Mouse (Mus musculus) layer of hippocampus, adult 9-11 months (tissue): ENCODE results near the gene Pcdh9.

Source experiments
- DNase-seq: peaks from one replicate; pipeline ENCODE4 v3.0.0; 2022

The Pcdh9 gene

GRCm38 (mm10) chr14:93786234-93786633 is 104.2 kb downstream of the Pcdh9 start:
- no peak for DNase-seq

DNA sequence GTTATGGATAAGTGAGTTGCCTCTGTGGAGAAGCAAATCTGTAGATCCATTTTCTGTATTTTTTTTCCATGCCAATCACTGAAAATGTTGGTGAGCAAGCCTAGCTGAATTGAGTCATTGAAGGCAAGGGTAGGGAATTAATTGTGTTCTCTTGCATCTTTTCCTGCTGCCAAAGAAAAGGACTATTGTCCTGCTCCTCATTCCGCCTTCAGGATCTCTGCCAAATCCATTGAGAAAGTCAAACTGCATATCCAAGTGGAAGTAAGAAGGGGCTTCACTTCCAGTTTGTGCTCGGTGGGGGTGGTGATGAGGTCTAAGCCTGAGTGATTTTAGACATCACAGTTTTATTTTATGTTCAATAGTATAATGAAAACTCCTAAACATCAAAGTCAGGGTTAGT is 105.4 kb downstream of the Pcdh9 start:
- peak; percentile 32 for DNase-seq

GRCm38 (mm10) chr14:93762855-93763254 is 127.6 kb downstream of the Pcdh9 start:
- no peak for DNase-seq

GRCm38 (mm10) chr14:93734077-93734673 is 156.3 kb downstream of the Pcdh9 start:
- DNase-seq, result no peak

- no peak for DNase-seq
Measured at GRCm38 (mm10) chr14:93725798-93726197, 164.7 kb downstream of the Pcdh9 start.

- peak; percentile 38 for DNase-seq
Measured at GRCm38 (mm10) chr14:93719208-93719607, 171.3 kb downstream of the Pcdh9 start.

DNA sequence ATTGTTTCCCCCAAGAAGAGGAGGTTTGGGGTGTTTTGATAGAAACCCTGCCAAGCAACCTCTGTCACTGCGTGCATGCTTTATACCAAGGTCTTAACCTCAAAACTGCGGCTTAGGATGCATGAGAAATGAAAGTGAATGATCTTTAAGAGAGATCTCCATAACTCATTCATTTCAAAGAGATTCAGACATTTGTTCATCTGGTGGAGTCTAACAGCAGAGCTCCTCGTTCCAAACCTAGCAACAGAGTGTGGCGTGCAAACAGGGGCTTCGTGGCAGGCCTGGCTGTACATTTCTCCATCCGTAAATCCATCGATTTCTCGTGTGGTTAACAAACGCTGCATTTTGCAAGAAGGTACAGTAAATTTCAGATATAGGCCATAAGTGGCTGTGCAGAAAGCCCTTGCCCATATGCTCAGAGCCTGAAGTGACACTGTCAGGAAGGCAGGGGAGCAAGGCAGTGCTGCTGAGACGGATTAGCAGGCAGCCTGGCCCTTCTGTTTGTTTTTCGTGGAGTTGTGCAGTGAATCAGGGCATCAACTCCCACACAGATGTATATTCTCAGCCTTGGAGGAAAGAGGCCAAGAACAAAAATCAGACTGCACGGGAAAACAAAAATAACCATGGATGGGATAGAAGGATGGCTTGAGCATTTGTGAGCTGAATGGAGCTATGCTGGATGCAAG is 177.1 kb downstream of the Pcdh9 start:
- peak; percentile 75 for DNase-seq

- no peak for DNase-seq
Measured at GRCm38 (mm10) chr14:93708651-93709050, 181.8 kb downstream of the Pcdh9 start.

DNA sequence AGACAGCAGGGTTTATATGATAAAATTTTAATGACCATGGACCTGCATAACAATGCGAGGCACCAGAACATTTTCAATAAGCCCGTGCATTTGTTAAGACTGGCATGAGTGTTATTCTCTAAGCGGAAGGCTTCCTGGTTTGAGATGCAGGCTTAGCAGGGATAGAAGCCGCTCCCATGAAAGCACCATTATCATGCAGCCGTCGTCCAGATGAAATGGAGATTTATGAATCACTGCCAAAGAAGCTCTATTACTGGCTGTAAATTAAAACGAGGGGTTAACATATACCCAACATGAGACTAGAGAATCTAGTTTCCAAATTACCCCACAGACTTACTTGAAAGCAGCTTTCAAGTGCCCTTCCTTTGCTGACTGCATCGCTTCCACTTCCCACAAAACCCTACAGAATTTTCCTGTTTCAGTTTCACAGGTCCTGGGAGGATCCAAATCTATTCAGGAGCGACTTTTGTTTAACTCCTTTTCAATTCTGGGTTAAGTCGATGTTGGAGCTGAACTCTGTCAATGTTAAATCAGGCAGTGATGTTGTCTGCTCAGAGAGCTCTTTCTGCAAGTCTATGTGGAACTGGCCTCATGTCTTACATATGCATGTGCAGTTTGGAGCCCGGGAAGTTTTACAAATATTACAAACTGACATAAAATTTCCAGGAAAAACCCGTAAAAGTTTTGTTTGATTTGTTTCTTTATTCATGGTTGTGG is 188.9 kb downstream of the Pcdh9 start:
- DNase-seq, result peak; percentile 16

DNA sequence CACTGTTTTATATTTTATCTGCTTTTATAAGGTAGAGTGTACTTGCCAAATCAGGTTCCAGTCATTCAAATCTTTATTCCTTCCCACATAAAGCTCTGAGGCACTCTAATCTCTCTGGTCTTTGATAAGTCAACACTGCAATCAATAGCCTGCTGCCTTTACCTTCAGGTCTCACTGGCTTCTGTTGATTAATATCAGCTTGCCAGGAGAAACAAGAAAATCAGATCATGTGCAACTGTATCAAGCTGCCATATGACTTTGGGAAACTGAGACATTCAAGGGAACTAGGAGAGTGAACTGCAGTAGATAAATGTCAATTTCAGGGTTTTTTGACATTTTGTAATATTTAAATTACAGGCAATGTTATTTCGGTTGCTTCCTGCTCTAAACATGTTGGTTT is 189.6 kb downstream of the Pcdh9 start:
- no peak for DNase-seq

DNA sequence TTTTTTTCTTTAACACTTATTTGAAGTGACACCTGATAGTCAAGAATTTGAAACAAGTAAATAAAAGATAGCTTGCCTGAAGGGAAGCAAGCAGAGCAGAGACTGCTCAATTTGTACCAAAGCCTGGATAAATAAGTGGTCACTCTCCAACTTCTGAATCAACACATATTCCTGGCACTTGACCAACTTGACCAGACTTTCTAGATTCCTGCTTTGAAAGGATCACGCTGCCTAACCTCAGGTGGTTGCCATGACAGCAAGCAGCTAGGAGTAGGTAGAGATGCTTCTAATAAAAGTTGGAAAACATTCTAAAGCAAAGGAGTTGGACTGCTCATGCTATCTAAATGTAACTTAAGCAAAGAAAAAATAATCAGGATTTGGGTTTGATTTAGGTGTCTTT is 205.8 kb downstream of the Pcdh9 start:
- no peak for DNase-seq

DNA sequence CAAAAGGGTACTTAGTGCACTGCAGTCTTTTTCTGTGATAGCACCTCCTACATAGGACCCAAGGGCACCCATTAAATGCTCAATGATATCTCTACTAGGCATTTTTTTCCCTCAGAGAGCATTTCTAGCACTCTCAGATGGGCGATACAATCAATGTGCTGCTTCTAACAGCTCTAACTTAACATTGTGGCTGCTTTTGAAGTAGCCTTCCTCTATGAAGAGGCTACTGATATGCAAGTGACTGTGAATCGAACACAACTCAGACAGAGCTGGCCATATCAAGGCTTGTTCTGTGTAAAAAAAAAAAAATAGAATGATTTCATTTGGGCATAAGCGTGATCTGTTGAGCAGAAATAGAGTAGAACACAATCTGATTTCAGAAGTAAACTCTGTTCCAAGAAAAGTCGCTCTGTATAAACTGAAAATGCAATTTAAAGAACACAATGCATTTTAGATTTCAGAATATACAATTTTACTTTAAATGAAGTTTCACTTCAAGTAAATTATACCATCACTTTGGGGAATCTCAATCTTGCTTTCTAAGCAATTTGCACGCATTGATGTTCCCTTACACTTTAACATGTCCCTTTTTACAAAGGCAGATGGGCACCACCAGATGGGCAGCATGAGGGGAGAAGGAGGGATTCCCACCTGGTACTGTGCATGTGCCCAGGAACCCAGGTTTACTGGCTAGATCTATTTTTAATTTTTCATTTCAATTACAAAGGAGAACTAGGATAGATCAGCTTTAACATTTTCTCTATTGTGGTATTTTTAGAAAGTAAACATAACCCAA is 215.0 kb downstream of the Pcdh9 start:
- peak; percentile 69 for DNase-seq

DNA sequence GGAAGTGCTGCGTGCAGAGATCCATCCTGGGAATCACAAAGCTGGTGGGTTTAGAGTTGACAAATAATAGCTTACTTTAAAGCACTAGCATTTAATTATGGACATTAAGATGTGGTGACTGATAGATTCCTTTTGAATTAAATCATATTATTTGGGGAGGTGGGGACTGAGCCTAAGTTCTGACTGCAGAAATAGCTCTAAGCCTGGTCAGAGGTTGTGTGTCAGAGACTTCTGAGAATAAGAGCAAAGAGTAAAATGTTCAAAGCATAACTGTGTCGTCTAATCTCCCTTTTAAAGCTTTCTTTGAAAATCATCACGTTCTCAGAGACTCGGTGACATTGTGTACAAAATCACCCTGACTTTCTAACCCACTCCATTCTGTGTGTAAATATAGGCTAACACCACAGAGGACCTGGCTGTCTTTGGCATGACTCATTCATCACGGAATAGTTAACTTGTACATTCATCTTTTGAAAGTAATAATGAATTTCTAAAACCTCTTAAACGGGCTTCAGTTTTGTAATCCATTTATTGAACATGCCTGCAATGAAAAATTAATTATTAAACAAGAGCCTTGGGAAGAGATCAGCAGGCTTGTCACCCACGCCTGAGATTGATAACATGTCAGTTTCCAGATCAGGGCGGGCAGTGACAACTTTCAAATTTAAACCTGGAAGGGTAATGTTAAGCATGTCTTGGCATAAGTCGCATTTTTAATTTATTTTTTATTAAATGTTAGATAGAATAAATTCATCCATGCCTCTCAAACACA is 236.3 kb downstream of the Pcdh9 start:
- no peak for DNase-seq

GRCm38 (mm10) chr14:93627241-93627640 is 263.2 kb downstream of the Pcdh9 start:
- DNase-seq, result no peak

- no peak for DNase-seq
Measured at GRCm38 (mm10) chr14:93624144-93624543, 266.3 kb downstream of the Pcdh9 start.

- DNase-seq, result peak; percentile 49
Measured at GRCm38 (mm10) chr14:93621211-93621610, 269.3 kb downstream of the Pcdh9 start.

- peak; percentile 25 for DNase-seq
Measured at GRCm38 (mm10) chr14:93607546-93607945, 282.9 kb downstream of the Pcdh9 start.

DNA sequence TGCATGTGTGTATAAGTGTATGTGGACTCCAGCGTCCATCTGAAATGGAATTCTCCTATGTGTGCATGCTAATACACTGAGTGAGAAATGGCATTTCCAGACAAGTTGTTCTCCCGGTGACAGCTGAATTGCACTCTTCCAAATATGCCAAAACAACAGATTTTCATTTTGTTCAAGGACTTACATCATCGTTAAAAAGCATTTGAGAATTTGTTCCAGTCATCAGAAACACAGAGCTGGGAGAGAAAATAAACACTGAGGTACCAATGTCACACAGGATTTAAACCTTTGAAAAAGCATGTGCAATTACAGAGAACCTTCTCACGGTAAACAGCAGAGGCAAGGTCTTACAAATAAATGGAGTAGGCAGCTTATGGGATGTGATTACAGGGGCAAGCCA is 290.5 kb downstream of the Pcdh9 start:
- peak; percentile 47 for DNase-seq

DNA sequence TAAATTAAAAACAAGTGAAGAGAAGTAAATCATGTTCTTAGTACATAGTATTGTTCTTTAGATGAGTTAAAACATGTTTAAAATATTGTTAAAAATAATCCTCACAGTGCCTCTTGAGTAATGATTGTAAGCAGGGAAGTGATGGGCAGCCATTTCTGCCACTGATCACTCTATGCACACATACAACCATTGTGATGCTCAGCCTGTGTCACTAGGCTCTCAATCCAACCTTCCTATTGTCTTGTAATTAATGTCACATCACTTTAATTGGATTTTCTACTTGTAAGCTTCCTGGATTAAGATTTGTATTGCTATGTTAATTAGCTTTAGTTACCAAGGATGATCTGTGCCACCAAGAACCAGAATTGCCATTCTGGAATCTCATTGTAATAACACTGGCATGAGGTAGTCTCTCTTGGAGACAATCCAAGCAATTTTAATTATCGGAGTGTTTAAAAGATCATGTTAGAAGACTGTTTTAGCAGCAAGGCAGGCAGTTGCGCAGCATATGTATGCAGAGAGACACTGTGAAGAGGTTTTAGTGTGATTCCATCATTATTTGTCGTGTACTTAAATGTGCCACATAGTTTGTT is 305.0 kb downstream of the Pcdh9 start:
- no peak for DNase-seq

- no peak for DNase-seq
Measured at GRCm38 (mm10) chr14:93564361-93564760, 326.1 kb downstream of the Pcdh9 start.

DNA sequence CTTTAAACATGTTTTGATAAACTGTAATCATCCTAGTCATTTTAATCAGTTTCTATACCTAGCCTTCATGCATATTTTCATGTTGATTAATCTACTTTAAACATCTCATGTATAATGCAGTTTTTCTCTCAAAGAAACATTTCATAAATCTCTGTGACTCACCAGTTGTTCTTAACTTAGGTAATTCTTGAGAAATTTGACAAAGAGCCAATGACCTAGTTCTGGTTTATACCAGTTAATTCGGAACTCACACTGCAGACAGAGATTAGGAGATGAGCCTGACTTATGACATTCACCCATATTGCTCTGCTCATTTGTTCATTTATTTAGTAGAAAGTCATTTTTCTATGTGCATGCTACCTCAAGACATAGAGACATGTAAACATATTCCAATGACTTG is 328.9 kb downstream of the Pcdh9 start:
- DNase-seq, result no peak

- no peak for DNase-seq
Measured at GRCm38 (mm10) chr14:93553771-93554170, 336.7 kb downstream of the Pcdh9 start.
